Mouse (Mus musculus): Measurements from ENCODE around the gene Mesd. TPM values are rescaled to one million over a fixed set of nuclear protein-coding genes. Genes with fewer than 3 reads are reported as not detected.

Gene Mesd
- total and polyA plus RNA-seq, 3 experiments: 11.4 to 52.0 (median 51.5) TPM

- WGBS: 62% methylated on average over 8 of the region's 8 CpGs
- Histone ChIP-seq H3K27me3 (ENCODE audit: control insufficient read depth, insufficient read depth, low read length) (no peaks in the 10 kb centered on the region), H3K4me1 (ENCODE audit: control insufficient read depth, insufficient read depth, low read length) (peaks cover 2% of the 10 kb centered on the region; the same call in 1 of the 2 replicates), H3K27ac (no peak overlapping the region), H3K9ac (ENCODE audit: low read depth, low read length) (no peak overlapping the region), H3K36me3 (ENCODE audit: control insufficient read depth, insufficient read depth, low read length) (no peaks in the 10 kb centered on the region), H3K4me3 (no peak overlapping the region), H3K79me2 (replicated peaks; ENCODE audit: control insufficient read depth, insufficient read depth, low read length) (no peaks in the 10 kb centered on the region)
- intact Hi-C loops (cut with DNase I): no loop called here
- TF ChIP-seq CTCF (IDR thresholded peaks at IDR 0.05): no peak
- no peak for TF ChIP-seq POLR2A (IDR thresholded peaks at IDR 0.05; ENCODE audit: insufficient read depth, low read depth, low read length)
- no peak for TF ChIP-seq EP300 (IDR thresholded peaks at IDR 0.05; ENCODE audit: insufficient read depth, low read depth, low read length)
- DNase-seq: peak; percentile 30 to 33
Measured at GRCm38 (mm10) chr7:83941701-83942101, 57.4 kb downstream of the Mesd start.

GRCm38 (mm10) chr7:83948743-83949142 lies 64.5 kb downstream of the Mesd start:
- no peak overlapping the region for H3K27ac ChIP-seq
- WGBS: 68% methylated on average over 7 of the region's 7 CpGs
- no peaks in the 10 kb centered on the region for H3K36me3 ChIP-seq (ENCODE audit: control insufficient read depth, insufficient read depth, low read length)
- H3K4me1 ChIP-seq (ENCODE audit: control insufficient read depth, insufficient read depth, low read length): no peaks in the 10 kb centered on the region
- intact Hi-C loops (cut with DNase I): no loop called here
- TF ChIP-seq POLR2A (IDR thresholded peaks at IDR 0.05; ENCODE audit: insufficient read depth, low read depth, low read length): no peak
- no peak for TF ChIP-seq CTCF (IDR thresholded peaks at IDR 0.05)
- TF ChIP-seq EP300 (IDR thresholded peaks at IDR 0.05; ENCODE audit: insufficient read depth, low read depth, low read length): no peak
- DNase-seq: no peak
- H3K27me3 ChIP-seq (ENCODE audit: control insufficient read depth, insufficient read depth, low read length): no peaks in the 10 kb centered on the region
- H3K79me2 ChIP-seq (replicated peaks; ENCODE audit: control insufficient read depth, insufficient read depth, low read length): no peaks in the 10 kb centered on the region
- no peak overlapping the region for H3K9ac ChIP-seq (ENCODE audit: low read depth, low read length)
- H3K4me3 ChIP-seq: no peak overlapping the region

- Histone ChIP-seq H3K27me3 (ENCODE audit: control insufficient read depth, insufficient read depth, low read length) (no peaks in the 10 kb centered on the region), H3K27ac (no peak overlapping the region), H3K79me2 (replicated peaks; ENCODE audit: control insufficient read depth, insufficient read depth, low read length) (no peaks in the 10 kb centered on the region), H3K4me3 (no peak overlapping the region), H3K36me3 (ENCODE audit: control insufficient read depth, insufficient read depth, low read length) (no peaks in the 10 kb centered on the region), H3K9ac (ENCODE audit: low read depth, low read length) (no peak overlapping the region), H3K4me1 (ENCODE audit: control insufficient read depth, insufficient read depth, low read length) (no peaks in the 10 kb centered on the region)
- DNase-seq: no peak
- WGBS: 68% methylated on average over 6 of the region's 6 CpGs
- intact Hi-C loops (cut with DNase I): no loop called here
- TF ChIP-seq CTCF (IDR thresholded peaks at IDR 0.05) (no peak), POLR2A (IDR thresholded peaks at IDR 0.05; ENCODE audit: insufficient read depth, low read depth, low read length) (no peak), EP300 (IDR thresholded peaks at IDR 0.05; ENCODE audit: insufficient read depth, low read depth, low read length) (no peak)
Measured at GRCm38 (mm10) chr7:83949662-83950061, 65.4 kb downstream of the Mesd start.

Other genes with a start within 250 kb of the Mesd start
- gene Il16, start 138.7 kb upstream of the Mesd start, total RNA-seq (2021): 1 to 10 TPM; 5.6 to 7.6 TPM
- 6.1 and 8.0 TPM in 2 replicates for gene Il16, start 138.7 kb upstream of the Mesd start, polyA plus RNA-seq (2012; rRNA removed)
- gene Cfap161, start 89.6 kb upstream of the Mesd start, total RNA-seq (2021): not detected
- gene Cfap161, start 89.6 kb upstream of the Mesd start, polyA plus RNA-seq (2012; rRNA removed): 0.35 and 0.50 TPM in 2 replicates
- gene Tlnrd1, start 161 bp upstream of the Mesd start, total RNA-seq (2021): 1 to 10 TPM; 6.5 to 8.7 TPM
- 5.9 and 7.2 TPM in 2 replicates for gene Tlnrd1, start 161 bp upstream of the Mesd start, polyA plus RNA-seq (2012; rRNA removed)
- under 1 TPM in 1 of 2 experiments, not detected in 1; 0.14 TPM for gene Cemip, start 202.0 kb downstream of the Mesd start, total RNA-seq (2021)
- gene Cemip, start 202.0 kb downstream of the Mesd start, polyA plus RNA-seq (2012; rRNA removed): 0.12 TPM in 1 of 2 replicates, not detected in the other

Measured in heart, adult 2 months (tissue).